Mouse (Mus musculus) adrenal gland, adult 18-20 months (tissue): ENCODE measurements around the gene Snrpg. TPM values are rescaled to one million over a fixed set of nuclear protein-coding genes. Genes with fewer than 3 reads are reported as not detected.
A peak's percentile ranks its signal among the peaks of the same experiment; 100 is the strongest.

Experiments
- DNase-seq, 2 experiments: peaks; one replicate each; pipeline ENCODE4 v3.0.0; 2021 to 2022; ENCODE audit warnings: low spot score in 2 of 2
- total RNA-seq, 2 experiments: library from RNA; stranded (reverse); gene quantifications; 1 replicate in 1 of 2; 2 replicates in 1 of 2; pipeline ENCODE4 v1.2.3; 2021

The Snrpg gene
- total RNA-seq, 2 experiments from 2014 or later, result 115 to 384 TPM

- DNase-seq, result peak; percentile 88 to 90
Measured at GRCm38 (mm10) chr6:86396581-86397256, 25.6 kb downstream of the Snrpg start, which contains the start of gene Pcyox1. Gene Pcyox1 (minus strand): TSS chr6:86397154.

GRCm38 (mm10) chr6:86397257-86397980 lies 26.3 kb downstream of the Snrpg start:
- no peak for DNase-seq

- no peak for DNase-seq
Measured at GRCm38 (mm10) chr6:86398986-86399385, 27.9 kb downstream of the Snrpg start.

GRCm38 (mm10) chr6:86399995-86400394 lies 28.9 kb downstream of the Snrpg start:
- DNase-seq, result no peak

GRCm38 (mm10) chr6:86400972-86401371 lies 29.9 kb downstream of the Snrpg start:
- DNase-seq, result peak; percentile 63 to 70

- no peak for DNase-seq
Measured at GRCm38 (mm10) chr6:86402681-86403607, 31.8 kb downstream of the Snrpg start.

- DNase-seq, result peak; percentile 93 to 94
Measured at GRCm38 (mm10) chr6:86403728-86404099, 32.6 kb downstream of the Snrpg start.

GRCm38 (mm10) chr6:86404100-86404861 lies 33.2 kb downstream of the Snrpg start, which contains the start of gene Tia1:
Gene Tia1 (plus strand): TSS chr6:86404219.
- DNase-seq, result peak; percentile 92

GRCm38 (mm10) chr6:86404996-86405395 lies 33.9 kb downstream of the Snrpg start:
- DNase-seq, result no peak

- DNase-seq, result no peak
Measured at GRCm38 (mm10) chr6:86406306-86406705, 35.2 kb downstream of the Snrpg start.

- no peak for DNase-seq
Measured at GRCm38 (mm10) chr6:86418711-86419110, 47.6 kb downstream of the Snrpg start.

GRCm38 (mm10) chr6:86419239-86419638 lies 48.1 kb downstream of the Snrpg start:
- no peak for DNase-seq

GRCm38 (mm10) chr6:86420491-86420890 lies 49.4 kb downstream of the Snrpg start:
- DNase-seq, result no peak

GRCm38 (mm10) chr6:86426358-86426757 lies 55.3 kb downstream of the Snrpg start, which contains the start of gene Gm44790:
Gene Gm44790 (plus strand): TSS chr6:86426658.
- DNase-seq, result no peak

Other genes starting within 250 kb of the Snrpg start
- 10 to 100 TPM in 1 of 2 experiments, 1 to 10 TPM in 1; 5.1 to 14.0 TPM for gene Tgfa, start 176.1 kb upstream of the Snrpg start, total RNA-seq
- 10 to 100 TPM; 51.0 to 78.9 TPM for gene Fam136a, start 5.7 kb upstream of the Snrpg start, total RNA-seq
- 100 to 1,000 TPM; 114 to 221 TPM for gene Pcyox1, start 25.9 kb downstream of the Snrpg start, total RNA-seq
- 10 to 100 TPM; 40.3 to 56.3 TPM for gene Tia1, start 32.9 kb downstream of the Snrpg start, total RNA-seq
- 1 to 10 TPM in 1 of 2 experiments, not detected in 1; 2.7 TPM for gene Gm44790, start 55.4 kb downstream of the Snrpg start, total RNA-seq
- 10 to 100 TPM; 18.1 to 18.6 TPM for gene C87436, start 67.1 kb downstream of the Snrpg start, total RNA-seq
- gene Pcbp1, start 155.0 kb downstream of the Snrpg start, total RNA-seq, result 100 to 1,000 TPM; 331 to 339 TPM